Mouse (Mus musculus): ENCODE measurements around the gene Plch1.
A peak's percentile ranks its signal among the peaks of the same experiment; 100 is the strongest.

Plch1 gene

DNA sequence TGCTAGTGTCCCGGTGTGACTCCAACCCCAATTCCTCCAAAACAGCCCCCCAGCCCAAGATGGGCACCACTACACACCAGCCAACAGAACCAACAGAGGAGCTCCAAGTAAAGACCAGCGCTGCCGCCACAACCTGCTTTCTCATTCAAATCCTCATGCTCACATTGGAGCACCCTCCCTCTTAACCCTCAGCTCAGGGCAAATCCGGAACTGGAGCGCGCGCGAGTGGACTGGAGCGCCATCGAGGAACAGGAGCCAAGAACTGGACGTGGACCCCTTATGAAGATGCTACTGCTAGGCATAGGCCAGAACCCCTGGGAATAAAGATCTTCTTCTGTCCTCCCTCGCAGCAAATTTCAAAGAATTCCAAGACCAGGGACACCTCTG is at the start of gene Plch1:
TSS of gene Plch1 (minus strand) at position 164 of the 387 bp plus-strand sequence.
- no peak for DNase-seq (ENCODE audit: low spot score in 2 of 2)

DNA sequence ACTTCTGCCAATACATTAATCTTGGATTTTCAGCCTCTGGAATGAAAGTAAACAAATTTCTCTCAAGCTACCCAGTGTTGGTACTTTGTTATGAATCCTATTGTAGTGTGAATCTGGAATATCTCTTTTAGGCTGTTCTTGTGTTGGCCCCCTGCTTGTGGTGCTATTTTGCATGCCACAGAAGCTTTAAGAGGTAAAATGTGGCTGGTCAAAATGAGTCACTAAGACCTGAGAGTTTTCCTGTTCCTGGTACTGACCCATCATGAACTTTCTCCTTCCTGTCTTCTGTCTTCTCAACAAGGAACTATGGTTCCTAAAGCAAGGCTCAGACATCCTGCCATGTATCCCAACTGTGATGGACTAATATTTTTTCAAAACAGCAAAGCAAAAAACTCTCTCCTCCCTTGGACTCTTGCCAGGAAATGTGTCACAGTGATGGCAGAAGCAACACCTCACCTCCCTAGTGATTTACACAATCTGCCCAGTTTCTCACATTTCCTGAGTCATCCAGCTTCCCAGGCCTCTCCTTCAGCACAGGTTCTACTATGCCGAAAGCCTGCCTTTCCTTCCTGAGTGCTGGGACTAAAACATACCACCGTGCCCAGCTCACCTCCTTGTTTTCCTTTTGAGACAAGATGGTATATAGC is 42.1 kb upstream of the Plch1 start:
- DNase-seq (ENCODE audit: low spot score in 2 of 2) = no peak

DNA sequence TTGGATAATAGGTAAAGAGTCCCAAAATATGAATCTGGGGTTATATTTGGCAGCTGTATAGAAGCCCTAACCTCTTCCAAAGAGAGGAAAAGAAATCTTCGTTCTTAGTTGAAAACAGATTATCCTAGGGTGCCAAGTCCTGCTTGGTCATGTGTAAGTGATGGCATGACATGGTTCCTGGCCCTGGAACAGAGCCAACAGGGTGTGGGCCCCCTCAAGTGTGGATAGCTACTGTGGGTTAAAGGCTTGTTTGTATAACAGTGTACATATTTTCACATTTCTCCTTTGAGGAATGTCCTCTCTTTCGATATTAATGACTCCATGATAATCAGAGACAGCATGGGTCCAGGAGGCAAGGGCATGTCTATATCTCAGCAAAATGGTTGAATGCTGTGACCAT is 39.7 kb upstream of the Plch1 start:
- DNase-seq (ENCODE audit: low spot score in 2 of 2) = no peak

DNA sequence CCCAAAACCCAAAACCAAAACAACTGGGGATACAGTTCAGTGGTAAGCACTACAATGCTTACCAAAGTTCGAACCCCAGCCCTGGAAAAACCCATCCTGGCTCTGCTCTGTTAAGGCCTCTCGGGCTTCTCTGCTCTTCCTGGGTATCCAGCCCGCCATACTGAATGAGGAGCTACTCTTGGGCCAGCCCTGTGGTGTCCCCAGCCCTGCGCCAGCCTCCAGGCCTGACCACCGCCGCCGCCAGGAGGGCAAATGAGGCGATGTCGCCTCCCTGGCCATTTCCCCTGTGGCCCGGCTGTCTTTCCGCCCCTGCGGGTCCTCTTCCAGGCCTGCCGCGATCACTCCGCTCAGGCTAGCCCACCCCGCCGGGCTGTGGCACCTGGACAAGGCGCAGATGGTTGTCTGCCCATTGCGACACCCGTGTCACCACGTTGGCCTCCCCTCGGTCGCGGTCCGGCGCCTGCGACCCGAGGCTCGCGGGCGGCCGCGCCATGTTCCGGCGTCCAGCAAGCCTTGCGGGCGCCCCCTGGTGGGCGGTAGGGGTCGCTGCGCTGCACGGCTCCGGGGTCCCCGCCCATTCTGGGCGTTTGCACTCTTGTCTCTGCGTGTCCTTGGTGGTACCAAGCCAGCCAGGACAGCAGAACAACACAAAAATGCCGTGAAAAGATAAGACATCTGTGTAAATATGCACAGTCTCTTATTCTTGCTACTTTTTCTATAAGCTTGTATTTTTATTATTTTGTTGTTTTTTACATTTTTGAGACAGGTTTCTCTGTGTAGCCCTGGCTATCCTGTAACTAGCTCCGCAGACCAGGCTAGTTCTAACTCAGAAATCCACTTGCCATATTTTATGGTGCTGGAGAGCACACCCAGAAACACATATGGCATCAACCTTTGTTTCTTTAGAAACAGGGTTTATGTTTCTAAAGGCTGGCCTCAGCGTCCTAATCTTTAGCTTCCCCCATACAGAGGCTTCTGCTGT is 29.9 kb upstream of the Plch1 start, which contains the start of gene E130311K13Rik:
TSS of gene E130311K13Rik (minus strand) at position 595 of the 982 bp plus-strand sequence.
- DNase-seq (ENCODE audit: low spot score in 2 of 2) = peak; percentile 85 to 92

DNA sequence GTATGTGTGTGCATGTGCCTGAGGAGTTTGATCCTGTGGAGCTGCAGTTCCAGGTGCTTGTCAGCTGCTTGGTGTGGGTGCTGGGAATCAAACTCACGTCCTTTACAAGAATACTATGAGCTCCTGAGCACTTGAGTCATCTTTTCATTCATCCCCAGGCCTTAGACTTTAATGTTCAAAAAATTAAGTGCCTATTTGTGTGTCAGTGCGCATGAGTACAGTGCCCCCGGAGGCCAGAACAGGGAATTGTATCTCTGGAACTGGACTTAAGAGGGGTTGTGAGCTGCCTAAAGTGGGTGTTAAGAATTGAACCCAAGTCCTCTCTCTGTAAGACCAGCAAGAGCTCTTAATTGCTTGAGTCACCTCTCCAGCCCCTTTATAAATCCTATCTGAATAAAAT is 20.4 kb upstream of the Plch1 start:
- DNase-seq (ENCODE audit: low spot score in 2 of 2) = no peak

DNA sequence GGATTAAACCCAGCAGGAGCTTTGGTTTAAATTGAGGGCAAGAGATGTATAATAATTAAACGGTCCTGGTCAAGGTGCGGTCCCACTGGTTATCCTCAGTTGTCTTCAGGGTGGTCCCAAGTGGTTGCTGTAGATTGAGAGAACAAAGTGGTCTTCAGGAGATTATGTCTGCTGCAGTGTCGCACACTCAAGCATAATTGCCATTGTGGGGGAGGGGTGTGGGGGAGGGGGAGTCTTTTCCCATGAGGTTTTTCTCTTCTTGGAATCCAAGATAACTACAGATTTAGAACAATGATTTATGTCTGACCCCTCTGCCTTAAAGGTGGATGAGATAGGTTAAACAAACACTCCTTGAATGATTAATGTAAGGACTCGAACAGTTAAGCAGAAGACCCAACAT is 11.0 kb upstream of the Plch1 start:
- DNase-seq (ENCODE audit: low spot score in 2 of 2) = no peak

DNA sequence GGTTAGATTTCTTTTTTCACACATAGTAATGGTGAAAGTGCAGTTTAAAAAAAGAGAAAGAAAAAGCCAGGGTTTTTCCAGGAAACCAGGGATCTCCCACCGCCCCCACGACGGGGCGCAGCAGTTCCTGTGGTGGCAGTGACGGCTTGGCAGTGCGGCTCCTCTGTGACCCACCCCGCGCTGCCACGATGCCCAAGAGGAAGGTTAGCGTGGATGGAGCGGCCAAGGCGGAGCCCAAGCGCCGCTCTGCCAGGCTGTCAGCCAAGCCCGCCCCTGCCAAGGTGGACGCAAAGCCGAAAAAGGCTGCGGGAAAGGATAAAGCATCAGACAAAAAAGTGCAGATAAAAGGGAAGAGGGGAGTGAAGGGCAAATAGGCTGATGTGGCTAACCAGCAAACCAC is 6.0 kb upstream of the Plch1 start:
- DNase-seq (ENCODE audit: low spot score in 2 of 2) = no peak

DNA sequence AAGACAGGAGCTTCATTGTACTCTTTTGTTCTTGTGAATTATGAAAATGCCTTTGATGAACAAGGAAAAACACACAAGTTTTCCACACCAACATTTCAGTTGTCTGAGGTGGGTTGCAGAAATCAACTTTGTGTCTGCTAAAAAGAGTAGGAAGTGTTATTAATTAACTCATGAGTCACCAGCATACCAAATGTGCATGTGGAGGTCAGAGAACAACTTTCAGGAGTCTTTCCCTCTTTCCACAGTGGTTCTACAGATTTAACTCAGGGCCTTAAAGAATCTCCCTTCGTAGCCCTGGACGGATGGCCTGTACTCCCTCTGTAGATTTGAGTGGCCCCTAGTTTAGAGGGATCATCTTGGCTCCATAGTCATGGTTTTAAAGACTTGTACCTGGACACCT is 4.9 kb upstream of the Plch1 start:
- DNase-seq (ENCODE audit: low spot score in 2 of 2) = no peak

DNA sequence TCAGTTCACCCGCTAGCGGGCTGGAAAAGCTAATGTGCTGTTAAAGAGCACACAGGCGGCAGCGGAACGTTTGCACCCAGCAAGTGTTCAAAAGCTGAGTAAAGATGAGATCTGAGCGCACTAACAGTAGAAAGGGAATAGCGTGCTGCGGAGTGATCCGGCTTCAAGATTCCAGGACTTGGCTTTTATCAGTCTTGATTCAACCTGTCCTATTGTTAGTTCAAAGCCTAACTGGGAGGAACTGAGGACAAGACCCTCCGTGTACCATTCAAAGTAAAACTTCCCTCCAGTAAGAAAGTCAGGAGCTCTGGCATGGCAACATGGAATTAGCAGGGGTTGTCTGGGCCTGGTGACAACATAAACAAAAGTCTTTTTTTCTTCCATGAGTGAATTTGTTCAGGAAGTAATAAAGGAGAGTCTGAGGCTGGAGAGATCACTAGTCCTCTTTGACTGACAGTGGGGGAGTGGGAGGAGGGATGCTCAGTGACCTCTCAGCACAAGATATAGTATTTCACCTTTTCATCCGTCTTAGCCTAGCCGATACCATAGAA is 824 bp upstream of the Plch1 start:
- DNase-seq (ENCODE audit: low spot score in 2 of 2) = no peak

DNA sequence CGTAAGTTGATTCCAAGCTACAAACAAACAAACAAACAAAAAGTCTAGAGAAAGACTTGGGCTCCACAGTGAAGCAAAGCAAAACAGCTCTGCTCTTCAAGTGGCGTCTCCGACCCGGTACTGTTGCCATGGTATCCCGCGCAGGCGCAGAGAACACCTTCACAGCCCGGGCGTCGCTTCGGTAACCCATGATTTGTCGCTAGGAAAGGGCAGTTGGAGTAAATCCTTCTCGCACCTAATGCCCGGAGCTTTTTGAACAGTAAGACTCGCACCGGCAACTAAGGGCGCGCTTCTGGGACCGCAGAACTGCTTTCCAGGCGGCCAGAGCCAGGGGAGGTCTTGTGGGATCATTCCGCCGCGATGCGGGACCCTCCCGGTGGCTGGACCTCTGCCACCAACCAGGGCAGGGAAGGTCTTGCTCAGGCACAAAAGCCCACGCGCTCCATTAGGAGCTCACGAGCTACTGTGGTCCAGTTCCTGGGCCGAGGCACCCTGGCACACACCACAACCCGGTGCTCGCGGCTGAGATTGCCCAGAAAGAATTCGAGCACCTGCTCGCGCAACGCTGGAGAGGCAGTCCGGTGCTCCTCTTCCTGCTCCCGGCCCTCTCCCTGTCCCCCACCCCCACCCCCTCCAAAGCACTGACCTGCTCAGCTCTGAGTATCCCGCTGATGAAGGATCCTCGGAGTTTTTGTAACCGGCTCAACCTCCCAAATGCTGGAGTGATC is 527 bp downstream of the Plch1 start:
- DNase-seq (ENCODE audit: low spot score in 2 of 2) = peak; percentile 19 to 21

DNA sequence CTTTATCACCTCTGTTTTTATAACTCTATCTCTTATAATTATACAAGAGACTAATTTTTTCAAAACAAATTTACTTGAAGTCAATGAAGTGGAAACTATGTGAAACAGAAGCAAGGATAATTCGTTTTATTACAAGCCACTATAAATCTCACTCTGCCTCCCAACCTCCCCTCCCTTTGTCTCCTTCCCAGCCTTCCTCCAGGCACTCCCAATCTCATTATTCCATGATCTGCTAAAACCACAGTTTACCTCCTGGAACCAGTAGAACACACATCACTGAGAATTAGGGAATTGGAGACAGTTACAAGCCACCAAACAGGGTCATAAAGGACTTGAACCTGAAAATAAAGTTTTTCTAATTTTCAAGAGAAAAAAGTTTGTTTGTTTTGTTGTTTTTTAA is 2.1 kb downstream of the Plch1 start:
- no peak for DNase-seq (ENCODE audit: low spot score in 2 of 2)

DNA sequence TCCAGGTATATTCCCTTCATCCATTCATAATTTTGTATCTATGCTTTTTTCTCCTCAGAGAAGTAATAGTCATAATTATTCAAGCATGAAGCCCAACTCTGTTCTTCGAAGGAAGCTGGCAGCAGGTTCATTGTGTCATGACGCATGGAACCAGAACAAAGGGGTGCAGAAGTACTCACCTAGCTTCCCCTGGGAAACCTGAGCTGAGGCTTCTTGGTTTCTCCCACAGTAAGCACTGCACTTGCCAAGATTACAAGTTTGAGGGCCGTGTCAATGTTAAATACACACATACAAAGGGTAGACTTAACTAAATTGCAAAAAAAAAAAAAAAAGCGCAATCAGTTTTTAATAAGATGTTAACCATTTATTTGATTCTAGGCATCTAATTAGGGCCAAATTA is 3.0 kb downstream of the Plch1 start:
- no peak for DNase-seq (ENCODE audit: low spot score in 2 of 2)

DNA sequence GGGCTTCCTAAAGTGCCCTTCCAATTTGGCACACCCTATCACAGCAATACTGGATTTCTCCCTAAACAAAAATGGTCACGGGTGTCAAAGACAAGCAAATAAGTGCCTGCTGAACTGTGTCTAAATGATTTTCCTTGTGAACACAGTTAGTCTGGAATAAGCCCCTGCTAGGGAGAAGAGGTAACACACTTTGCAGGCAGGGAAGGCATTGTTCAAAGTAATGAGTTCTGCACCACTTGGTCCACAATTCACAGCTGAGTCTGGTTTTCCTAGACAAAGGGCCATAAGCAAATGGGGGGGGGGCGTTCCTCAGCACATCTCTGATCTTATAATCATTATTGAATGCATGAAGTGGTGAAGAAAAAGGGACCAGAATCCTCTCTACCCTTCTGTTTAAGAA is 3.5 kb downstream of the Plch1 start:
- DNase-seq (ENCODE audit: low spot score in 2 of 2) = no peak

DNA sequence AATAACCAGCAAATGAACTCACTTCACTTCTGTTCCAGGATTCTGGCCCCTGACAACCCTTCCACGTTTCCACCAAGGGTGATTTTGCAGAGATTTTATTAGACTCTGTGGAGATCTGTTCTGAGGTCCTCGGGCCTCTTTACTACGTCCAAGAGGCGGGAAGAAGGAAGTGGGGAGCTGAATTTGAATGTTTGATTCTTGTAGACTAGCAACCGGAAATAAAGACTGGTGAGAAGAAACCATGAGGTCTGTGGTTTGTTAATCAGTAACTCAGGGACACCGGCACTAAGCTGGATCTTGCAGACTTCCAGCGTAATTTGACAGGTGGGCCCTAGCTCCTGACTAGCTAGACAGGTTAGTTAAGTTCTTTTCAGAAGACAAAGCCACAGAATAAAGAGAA is 5.6 kb downstream of the Plch1 start:
- no peak for DNase-seq (ENCODE audit: low spot score in 2 of 2)

DNA sequence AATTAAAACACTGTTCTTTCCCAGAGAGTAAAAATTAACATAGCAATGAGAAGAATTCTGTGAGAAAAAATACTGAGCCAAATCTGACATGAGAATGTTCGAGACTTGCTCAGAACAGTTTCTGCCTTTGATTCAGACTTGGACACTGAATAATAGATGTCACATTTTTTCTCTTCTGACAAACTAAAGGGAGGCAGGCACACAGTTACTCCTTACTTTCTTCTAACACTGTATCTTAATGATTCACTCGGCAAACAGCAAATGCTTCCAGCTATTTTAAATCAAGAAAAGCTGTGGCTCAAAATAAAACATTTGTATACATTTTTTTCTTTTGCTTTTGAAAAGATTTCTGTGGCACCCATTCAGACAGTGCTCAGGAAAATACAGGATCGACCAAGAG is 7.1 kb downstream of the Plch1 start:
- no peak for DNase-seq (ENCODE audit: low spot score in 2 of 2)

DNA sequence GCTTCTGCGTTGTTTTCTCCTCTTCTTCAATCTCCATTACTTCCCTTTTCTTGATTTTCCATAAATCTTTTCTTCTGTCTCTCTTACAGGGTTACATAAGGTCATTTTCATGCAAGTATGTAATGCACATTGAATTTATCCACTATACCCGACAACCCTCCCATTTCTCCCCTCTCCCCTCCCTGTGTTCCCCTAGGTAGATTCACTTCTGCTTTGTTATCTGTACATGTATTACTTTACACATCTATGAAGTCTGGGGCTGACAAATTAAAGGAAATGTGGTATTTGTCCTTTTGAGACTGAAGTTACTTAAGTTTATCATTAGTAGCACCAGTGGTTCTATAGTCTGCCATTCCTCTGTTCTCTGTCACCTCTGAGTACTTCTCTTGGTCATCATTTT is 18.2 kb downstream of the Plch1 start:
- DNase-seq (ENCODE audit: low spot score in 2 of 2) = no peak

DNA sequence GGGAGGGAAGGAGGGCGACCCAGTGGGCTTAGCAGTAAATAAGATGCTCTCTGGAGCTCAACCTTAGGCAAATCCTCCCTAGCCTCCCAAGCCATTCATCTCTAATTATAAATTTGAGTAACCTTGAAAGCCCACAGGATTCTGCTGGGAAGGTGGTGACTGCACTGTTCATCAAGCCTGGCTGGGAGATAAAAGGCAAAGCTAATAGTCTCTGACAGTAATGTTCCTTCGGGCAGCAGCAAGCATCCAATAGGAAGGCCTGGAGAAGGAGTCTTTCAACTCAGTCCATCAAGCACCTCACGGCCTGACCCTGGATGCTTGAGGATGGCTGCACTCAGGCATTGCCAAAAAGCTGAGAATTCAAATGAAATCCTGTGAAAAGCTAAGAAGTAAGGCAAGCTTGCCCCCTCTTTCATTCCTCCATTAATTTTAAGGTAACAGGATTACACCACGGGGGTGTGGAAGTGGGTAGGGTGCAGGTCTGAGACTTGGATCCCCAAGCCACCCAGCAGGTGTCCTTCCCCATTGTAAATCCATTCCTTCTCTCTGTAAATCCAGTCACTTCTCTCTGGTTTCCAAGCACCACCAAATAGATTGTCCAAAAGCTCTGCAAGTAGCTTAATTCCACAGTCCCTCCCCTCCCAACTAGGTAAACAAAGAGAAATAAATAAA is 20.1 kb downstream of the Plch1 start:
- no peak for DNase-seq (ENCODE audit: low spot score in 2 of 2)

DNA sequence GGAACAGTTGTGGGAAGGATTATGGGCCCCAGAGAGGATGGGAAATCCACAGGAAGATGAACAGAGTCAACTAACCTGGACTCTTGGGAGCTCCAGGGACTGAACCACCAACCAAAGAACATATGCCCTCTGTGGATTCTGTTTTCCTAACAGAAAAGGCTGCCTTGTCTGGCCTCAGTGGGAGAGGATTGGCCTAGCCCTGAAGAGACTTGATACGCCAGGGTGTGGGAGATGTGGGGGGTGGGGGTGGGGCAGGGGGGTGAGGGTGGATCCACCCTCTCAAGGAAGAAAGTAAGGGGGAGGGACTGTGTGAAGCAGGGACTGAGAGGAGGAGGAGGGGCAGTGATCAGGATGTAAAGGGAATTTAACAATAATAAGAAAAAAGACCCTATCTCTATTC is 26.5 kb downstream of the Plch1 start:
- DNase-seq (ENCODE audit: low spot score in 2 of 2) = no peak

DNA sequence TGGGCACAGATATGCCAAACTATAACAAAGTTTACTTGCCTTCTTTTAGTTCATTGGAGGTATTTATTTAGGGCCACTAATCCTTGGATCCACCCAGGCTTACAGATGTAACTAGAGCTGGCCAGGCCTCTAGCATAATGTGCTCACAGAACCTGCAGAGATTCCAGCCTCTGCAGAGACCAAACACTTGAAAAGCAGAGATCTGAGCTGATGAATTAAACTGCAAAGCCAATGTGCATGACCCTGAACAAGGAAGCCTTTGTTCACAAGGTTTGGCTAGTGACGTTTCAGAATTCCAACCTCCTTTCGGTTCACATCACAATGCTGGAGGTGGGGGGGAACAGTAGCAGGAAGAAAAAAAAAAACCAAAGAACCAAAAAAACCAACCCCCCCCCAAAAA is 28.0 kb downstream of the Plch1 start:
- DNase-seq (ENCODE audit: low spot score in 2 of 2) = no peak

DNA sequence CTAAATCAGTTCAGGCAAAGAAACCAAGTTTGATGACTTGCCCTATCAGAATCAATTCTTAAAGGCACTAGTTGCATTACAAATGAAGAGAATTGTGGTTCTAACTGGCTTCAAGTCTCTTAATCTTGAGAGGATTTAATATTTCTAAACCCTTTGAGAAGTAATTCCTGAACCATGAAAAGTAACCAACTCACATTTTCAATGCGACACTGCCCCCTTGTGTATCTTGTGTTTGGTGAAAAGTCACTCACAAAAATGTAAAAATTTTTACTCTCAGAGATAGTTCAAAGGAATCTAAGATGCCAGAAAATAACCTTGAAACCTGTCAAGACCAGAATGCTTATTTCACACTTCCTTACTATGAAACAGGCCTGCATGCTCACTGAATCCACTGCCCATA is 31.0 kb downstream of the Plch1 start:
- no peak for DNase-seq (ENCODE audit: low spot score in 2 of 2)

DNA sequence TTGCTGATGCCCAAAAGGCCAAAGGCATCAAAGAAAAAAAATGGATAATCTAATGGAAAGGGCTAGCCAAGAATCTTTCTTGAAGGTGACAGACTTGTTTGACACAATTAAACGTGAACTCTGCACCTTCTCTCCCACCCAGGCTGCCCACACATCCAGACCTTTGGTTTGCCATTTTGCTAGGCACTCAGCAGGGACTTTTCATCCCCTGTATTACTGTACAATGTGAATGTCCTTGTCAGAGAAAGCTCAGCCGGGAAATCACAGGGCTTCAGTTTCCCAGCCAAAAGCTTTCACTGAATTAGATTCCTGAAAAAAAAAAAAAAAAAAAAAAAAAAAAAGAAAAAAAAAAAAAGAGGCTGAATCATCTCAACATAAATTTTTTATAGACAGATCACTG is 34.2 kb downstream of the Plch1 start:
- DNase-seq (ENCODE audit: low spot score in 2 of 2) = no peak

DNA sequence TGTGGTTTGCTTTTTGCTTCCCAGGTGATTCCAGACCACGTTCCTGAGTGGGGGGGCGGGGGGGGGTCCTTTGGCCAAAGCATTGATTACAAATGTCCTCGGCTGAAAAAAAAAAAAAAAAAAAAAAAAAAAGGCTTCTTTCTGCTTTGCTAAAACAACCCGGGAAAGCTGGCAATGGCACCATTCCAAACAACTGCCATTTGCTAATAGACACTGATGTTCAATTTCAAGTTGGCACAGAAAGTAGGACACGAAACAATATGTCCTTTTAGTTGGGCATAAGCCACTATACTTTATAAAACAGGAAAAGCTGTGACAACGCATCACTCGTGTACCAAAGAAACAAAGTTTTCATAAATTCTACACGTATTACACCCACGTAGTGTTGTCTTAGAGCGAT is 36.6 kb downstream of the Plch1 start:
- no peak for DNase-seq (ENCODE audit: low spot score in 2 of 2)
